Mouse (Mus musculus) activated CD4-positive, CD25-positive, alpha-beta regulatory T cell, adult 4 months (primary cell): ENCODE measurements around the gene Mapkap1. TPM values are rescaled to one million over a fixed set of nuclear protein-coding genes. Genes with fewer than 3 reads are reported as not detected.
"Not testable (repeated sequence)": the region's sequence is repeated elsewhere in the genome, so short reads cannot be mapped to it uniquely, and the experiment has no call there.

Experiments
- ATAC-seq: one replicate; pipeline ENCODE4 v1.8.0; 2017
- polyA plus RNA-seq, 2 experiments: library from polyadenylated mRNA; unstranded; fragments of 100-300 nt; shearing (Covaris generic); gene quantifications; one replicate each; pipeline ENCODE4 v1.2.1; 2017

Gene Mapkap1
- polyA plus RNA-seq, 2 experiments from 2014 or later = 17.0 to 19.9 TPM

- not testable (repeated sequence) for ATAC-seq
These were observed 26.3 kb downstream of the Mapkap1 start for GRCm38 (mm10) chr2:34432887-34433286.

- ATAC-seq = no peak
These were observed 29.8 kb downstream of the Mapkap1 start for GRCm38 (mm10) chr2:34436321-34436720.

- ATAC-seq = no peak
These were observed 42.2 kb downstream of the Mapkap1 start for GRCm38 (mm10) chr2:34448756-34449155.

- no peak for ATAC-seq
These were observed 55.9 kb downstream of the Mapkap1 start for GRCm38 (mm10) chr2:34462490-34462889.

GRCm38 (mm10) chr2:34468559-34469141, 62.1 kb downstream of the Mapkap1 start:
- no peak for ATAC-seq

GRCm38 (mm10) chr2:34469324-34469723, 62.8 kb downstream of the Mapkap1 start:
- no peak for ATAC-seq

- no peak for ATAC-seq
These were observed 67.2 kb downstream of the Mapkap1 start for GRCm38 (mm10) chr2:34473775-34474174.

- no peak for ATAC-seq
These were observed 74.8 kb downstream of the Mapkap1 start for GRCm38 (mm10) chr2:34481401-34481800.

- no peak for ATAC-seq
These were observed 75.5 kb downstream of the Mapkap1 start for GRCm38 (mm10) chr2:34482102-34482501.

- ATAC-seq = no peak
These were observed 76.0 kb downstream of the Mapkap1 start for GRCm38 (mm10) chr2:34482531-34482930.

- no peak for ATAC-seq
These were observed 80.7 kb downstream of the Mapkap1 start for GRCm38 (mm10) chr2:34487281-34487680.

GRCm38 (mm10) chr2:34503975-34504730, 97.6 kb downstream of the Mapkap1 start:
- ATAC-seq = no peak

- ATAC-seq = not testable (repeated sequence)
These were observed 99.6 kb downstream of the Mapkap1 start for GRCm38 (mm10) chr2:34506162-34506561.

- ATAC-seq = no peak
These were observed 103.3 kb downstream of the Mapkap1 start for GRCm38 (mm10) chr2:34509856-34510255.

- ATAC-seq = no peak
These were observed 108.7 kb downstream of the Mapkap1 start for GRCm38 (mm10) chr2:34515263-34515662.

GRCm38 (mm10) chr2:34518083-34518482, 111.5 kb downstream of the Mapkap1 start:
- no peak for ATAC-seq

- ATAC-seq = no peak
These were observed 112.0 kb downstream of the Mapkap1 start for GRCm38 (mm10) chr2:34518526-34518925.

- no peak for ATAC-seq
These were observed 113.0 kb downstream of the Mapkap1 start for GRCm38 (mm10) chr2:34519525-34519924.

- no peak for ATAC-seq
These were observed 114.8 kb downstream of the Mapkap1 start for GRCm38 (mm10) chr2:34521384-34521783.

GRCm38 (mm10) chr2:34526527-34527371, 120.2 kb downstream of the Mapkap1 start:
- ATAC-seq = no peak

GRCm38 (mm10) chr2:34528491-34528890, 121.9 kb downstream of the Mapkap1 start:
- ATAC-seq = no peak

- no peak for ATAC-seq
These were observed 123.5 kb downstream of the Mapkap1 start for GRCm38 (mm10) chr2:34530042-34530441.

- no peak for ATAC-seq
These were observed 125.3 kb downstream of the Mapkap1 start for GRCm38 (mm10) chr2:34531801-34532298.
